Mouse (Mus musculus) myocyte (in vitro differentiated cells): Measurements from ENCODE around the gene Hist1h2ba. TPM values are rescaled to one million over a fixed set of nuclear protein-coding genes. Genes with fewer than 3 reads are reported as not detected.

Experiments used
- H3K27me3 ChIP-seq: one replicate; pipeline ENCODE4 v1.6.1; 2011; ENCODE audit not compliant: control insufficient read depth, insufficient read depth, insufficient read length
- H3K36me3 ChIP-seq: one replicate; pipeline ENCODE4 v1.6.1; 2011; ENCODE audit not compliant: control insufficient read depth, insufficient read depth
- H3K4me2 ChIP-seq: one replicate; pipeline ENCODE4 v1.6.1; 2011; ENCODE audit warnings: low read depth, control low read depth
- H3K4me3 ChIP-seq: one replicate; pipeline ENCODE4 v1.5.1; 2011; ENCODE audit warnings: mild to moderate bottlenecking, control low read depth, moderate library complexity
- H3K79me2 ChIP-seq: one replicate; pipeline ENCODE4 v1.6.1; 2011; ENCODE audit not compliant: control insufficient read depth, insufficient read depth
- H3ac ChIP-seq: one replicate; pipeline ENCODE4 v1.6.1; 2011; ENCODE audit not compliant: control insufficient read depth, insufficient read length
- CEBPB ChIP-seq: IDR thresholded peaks from 2 replicates; pipeline ENCODE4 v1.6.1; 2011; ENCODE audit warnings: mild to moderate bottlenecking, moderate library complexity; ENCODE audit not compliant: poor library complexity, insufficient read depth, severe bottlenecking
- E2F4 ChIP-seq: IDR thresholded peaks from one replicate; pipeline ENCODE4 v1.6.1; 2011; ENCODE audit warnings: mild to moderate bottlenecking, control low read depth, moderate library complexity; ENCODE audit not compliant: insufficient read depth
- MAX ChIP-seq: IDR thresholded peaks from one replicate; pipeline ENCODE4 v1.6.1; 2011; ENCODE audit warnings: low read depth, mild to moderate bottlenecking, control low read depth
- MYOD1 ChIP-seq, 3 experiments: IDR thresholded peaks; one replicate each; pipeline ENCODE4 v1.6.1; 2011; ENCODE audit warnings: control low read depth in 2 of 3, low read depth in 2 of 3, mild to moderate bottlenecking in 2 of 3, moderate library complexity in 1 of 3; ENCODE audit not compliant: insufficient read length in 2 of 3, control insufficient read depth in 1 of 3
- MYOG ChIP-seq, 3 experiments: IDR thresholded peaks; one replicate each; pipeline ENCODE4 v1.6.1; 2011; ENCODE audit warnings: control low read depth in 2 of 3, low read depth in 2 of 3, mild to moderate bottlenecking in 2 of 3; ENCODE audit not compliant: insufficient read length in 2 of 3, control insufficient read depth in 1 of 3, insufficient read depth in 1 of 3
- POLR2A ChIP-seq: IDR thresholded peaks from one replicate; pipeline ENCODE4 v1.6.1; 2011; ENCODE audit warnings: low read depth, mild to moderate bottlenecking, control low read depth, moderate library complexity; ENCODE audit not compliant: insufficient read length
- POLR2AphosphoS2 ChIP-seq: IDR thresholded peaks from one replicate; pipeline ENCODE4 v1.6.1; 2011; ENCODE audit warnings: low read depth, control low read depth; ENCODE audit not compliant: insufficient read length
- REST ChIP-seq: IDR thresholded peaks from one replicate; pipeline ENCODE4 v1.6.1; 2011; ENCODE audit warnings: mild to moderate bottlenecking, control low read depth, moderate library complexity; ENCODE audit not compliant: insufficient read depth, insufficient read length
- SRF ChIP-seq: IDR thresholded peaks from one replicate; pipeline ENCODE4 v1.6.1; 2011; ENCODE audit warnings: low read depth; ENCODE audit not compliant: control insufficient read depth, insufficient read length
- TCF12 ChIP-seq: IDR thresholded peaks from one replicate; pipeline ENCODE4 v1.6.1; 2011; ENCODE audit warnings: mild to moderate bottlenecking, control low read depth; ENCODE audit not compliant: poor library complexity, insufficient read depth, severe bottlenecking
- TCF3 ChIP-seq: IDR thresholded peaks from one replicate; pipeline ENCODE4 v1.6.1; 2011; ENCODE audit warnings: low read depth, control low read depth; ENCODE audit not compliant: insufficient read length
- USF1 ChIP-seq: IDR thresholded peaks from one replicate; pipeline ENCODE4 v1.6.1; 2011; ENCODE audit warnings: low read depth, mild to moderate bottlenecking, control low read depth, moderate library complexity
- polyA plus RNA-seq: library from polyadenylated mRNA; unstranded; fragments of >200 nt; fragmentation: generic; extraction: Trizol; gene quantifications from one replicate; pipeline ENCODE4 v1.2.1, GENCODE M21; 2012; ENCODE audit warnings: missing spikeins

The Hist1h2ba gene
- polyA plus RNA-seq, 1 experiment, result not detected

DNA sequence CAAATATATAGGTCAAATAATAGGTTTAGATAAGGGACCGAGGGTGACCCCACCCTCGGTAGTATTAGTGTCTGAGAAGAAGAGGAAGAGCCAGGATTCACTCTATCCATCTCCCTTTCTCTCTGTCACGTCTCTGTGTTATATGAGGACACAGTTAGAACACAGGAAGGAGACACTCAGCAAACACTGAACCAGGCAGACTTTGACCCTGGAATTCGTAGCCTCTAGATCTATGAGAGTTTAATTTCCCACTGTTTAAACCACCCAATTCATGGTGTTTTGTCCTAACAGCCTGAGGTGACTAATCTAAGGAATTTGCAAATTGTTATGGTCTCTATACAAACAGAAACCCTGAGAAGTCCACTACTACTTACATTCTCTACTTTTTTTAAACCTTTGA is 16.3 kb downstream of the Hist1h2ba start:
- no peak overlapping the region for H3ac ChIP-seq
- H3K4me2 ChIP-seq, result no peak overlapping the region
- H3K79me2 ChIP-seq, result no peaks in the 10 kb centered on the region
- TF ChIP-seq USF1 (no peak), E2F4 (no peak), POLR2A (no peak), MYOD1 (IDR thresholded peaks at IDR 0.05; ENCODE audit: control insufficient read depth in 1 of 3, insufficient read length in 2 of 3, low read depth in 2 of 3) (no peak)
- H3K36me3 ChIP-seq, result no peaks in the 10 kb centered on the region
- no peaks in the 10 kb centered on the region for H3K27me3 ChIP-seq
- H3K4me3 ChIP-seq, result no peak overlapping the region

DNA sequence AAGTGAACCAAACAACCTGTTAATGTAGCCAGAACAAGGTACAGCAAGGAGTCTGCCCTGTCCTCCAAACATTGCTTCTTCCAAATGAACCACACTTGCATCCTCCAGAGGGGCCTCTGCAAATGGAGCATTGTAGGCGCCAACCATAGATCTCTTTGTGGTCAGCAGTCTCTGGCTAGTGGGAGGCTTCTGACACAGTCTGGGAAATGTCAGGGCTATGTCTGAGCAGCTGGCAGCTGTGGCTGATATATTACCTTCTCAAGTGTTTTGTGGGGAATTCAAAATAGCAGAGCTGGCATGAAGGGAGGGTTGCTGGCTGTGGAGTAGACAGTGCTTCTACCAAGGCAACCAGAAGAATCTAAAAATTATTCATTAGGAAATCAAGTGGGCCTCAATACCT is 17.8 kb downstream of the Hist1h2ba start:
- Histone ChIP-seq H3K4me2 (peak overlapping the region; percentile 32), H3ac (no peak overlapping the region), H3K79me2 (no peaks in the 10 kb centered on the region), H3K27me3 (no peaks in the 10 kb centered on the region), H3K4me3 (no peak overlapping the region), H3K36me3 (no peaks in the 10 kb centered on the region)
- peak; percentile 67 for TF ChIP-seq TCF12
- peak; percentile 82 to 88 (median 84) for TF ChIP-seq MYOD1 (IDR thresholded peaks at IDR 0.05; ENCODE audit: control insufficient read depth in 1 of 3, insufficient read length in 2 of 3, low read depth in 2 of 3)
- TF ChIP-seq REST, result no peak
- no peak for TF ChIP-seq POLR2A
- TF ChIP-seq E2F4, result no peak
- TF ChIP-seq TCF3, result peak; percentile 68
- no peak for TF ChIP-seq MAX
- peak in 2 of 3 experiments; percentile 40 to 81 for TF ChIP-seq MYOG (IDR thresholded peaks at IDR 0.05; ENCODE audit: control insufficient read depth in 1 of 3, insufficient read depth in 1 of 3, insufficient read length in 2 of 3, low read depth in 2 of 3)
- no peak for TF ChIP-seq SRF
- TF ChIP-seq USF1, result no peak
- TF ChIP-seq POLR2AphosphoS2, result no peak
- no peak for TF ChIP-seq CEBPB

GRCm38 (mm10) chr13:23914376-23915167 is 19.4 kb downstream of the Hist1h2ba start, which contains the start of gene Slc17a4:
TSS of gene Slc17a4 (minus strand) at chr13:23915009.
- peak within 1 kb of the TSS; percentile 55 for H3K4me2 ChIP-seq
- no peak within 1 kb of the TSS for H3ac ChIP-seq
- H3K4me3 ChIP-seq, result no peak within 1 kb of the TSS
- no peaks in the 10 kb centered on the region for H3K27me3 ChIP-seq
- H3K79me2 ChIP-seq, result no peaks in the 10 kb centered on the region
- H3K36me3 ChIP-seq, result no peaks in the 10 kb centered on the region
- TF ChIP-seq REST (no peak), MYOG (IDR thresholded peaks at IDR 0.05; ENCODE audit: control insufficient read depth in 1 of 3, insufficient read depth in 1 of 3, insufficient read length in 2 of 3, low read depth in 2 of 3) (no peak), TCF3 (no peak), E2F4 (no peak), MYOD1 (IDR thresholded peaks at IDR 0.05; ENCODE audit: control insufficient read depth in 1 of 3, insufficient read length in 2 of 3, low read depth in 2 of 3) (no peak), POLR2AphosphoS2 (no peak), CEBPB (no peak), SRF (no peak), POLR2A (no peak)

GRCm38 (mm10) chr13:23913791-23914306 is 20.1 kb downstream of the Hist1h2ba start:
- TF ChIP-seq SRF (no peak), CEBPB (0 out of 2 replicates have a peak, but pooled peaks have one; percentile 21), MYOD1 (IDR thresholded peaks at IDR 0.05; ENCODE audit: control insufficient read depth in 1 of 3, insufficient read length in 2 of 3, low read depth in 2 of 3) (peak in 1 of 3 experiments; percentile 32), MYOG (IDR thresholded peaks at IDR 0.05; ENCODE audit: control insufficient read depth in 1 of 3, insufficient read depth in 1 of 3, insufficient read length in 2 of 3, low read depth in 2 of 3) (peak in 1 of 3 experiments; percentile 12)
- Histone ChIP-seq H3K4me3 (no peak overlapping the region), H3K79me2 (no peaks in the 10 kb centered on the region), H3K4me2 (peak overlapping the region; percentile 55), H3K27me3 (no peaks in the 10 kb centered on the region), H3ac (no peak overlapping the region), H3K36me3 (no peaks in the 10 kb centered on the region)

DNA sequence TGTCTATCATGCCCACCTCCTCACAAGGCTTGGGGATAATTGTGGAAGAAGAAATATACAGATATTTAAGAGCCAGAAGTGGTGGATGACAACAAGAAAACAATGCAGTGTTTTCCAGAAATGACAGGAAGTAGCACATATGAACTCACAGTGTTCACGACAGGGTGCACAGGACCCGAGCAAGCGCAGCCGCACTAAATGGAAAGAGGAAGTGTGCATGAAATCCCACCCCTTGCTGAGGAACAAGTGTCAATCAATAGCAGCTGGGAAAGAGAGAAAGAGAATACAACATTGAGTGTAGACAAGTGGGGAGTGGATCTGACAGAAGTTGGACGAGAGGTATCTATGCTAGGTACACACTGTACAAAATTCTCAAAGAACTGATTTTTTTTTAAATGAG is 22.6 kb downstream of the Hist1h2ba start:
- no peaks in the 10 kb centered on the region for H3K79me2 ChIP-seq
- no peaks in the 10 kb centered on the region for H3K36me3 ChIP-seq
- TF ChIP-seq MYOD1 (IDR thresholded peaks at IDR 0.05; ENCODE audit: control insufficient read depth in 1 of 3, insufficient read length in 2 of 3, low read depth in 2 of 3) (no peak), TCF3 (no peak), SRF (no peak)
- H3K27me3 ChIP-seq, result peaks cover 6% of the 10 kb centered on the region
- H3ac ChIP-seq, result no peak overlapping the region
- H3K4me3 ChIP-seq, result no peak overlapping the region
- H3K4me2 ChIP-seq, result no peak overlapping the region
